Mouse (Mus musculus): ENCODE results near the gene Stox2.
"Not testable (repeated sequence)": the region's sequence is repeated elsewhere in the genome, so short reads cannot be mapped to it uniquely, and the experiment has no call there.

Gene Stox2

GRCm38 (mm10) chr8:47446312-47447046, at the start of gene Stox2:
Stox2 (minus strand) TSS chr8:47446362.
- no peak for DNase-seq

GRCm38 (mm10) chr8:47495428-47495827, 49.3 kb upstream of the Stox2 start:
- DNase-seq: no peak

GRCm38 (mm10) chr8:47494602-47495153, 48.5 kb upstream of the Stox2 start:
- no peak for DNase-seq

GRCm38 (mm10) chr8:47493106-47493505, 46.9 kb upstream of the Stox2 start:
- DNase-seq: no peak

GRCm38 (mm10) chr8:47487231-47487630, 41.1 kb upstream of the Stox2 start:
- DNase-seq: no peak

- DNase-seq: no peak
These were observed 36.4 kb upstream of the Stox2 start for GRCm38 (mm10) chr8:47482354-47483071.

GRCm38 (mm10) chr8:47480039-47480438, 33.9 kb upstream of the Stox2 start:
- peak; percentile 25 to 58 for DNase-seq

- DNase-seq: no peak
These were observed 15.5 kb upstream of the Stox2 start for GRCm38 (mm10) chr8:47461650-47462049.

- DNase-seq: no peak
These were observed 13.1 kb upstream of the Stox2 start for GRCm38 (mm10) chr8:47459216-47459749.

GRCm38 (mm10) chr8:47458591-47458990, 12.4 kb upstream of the Stox2 start:
- DNase-seq: no peak

- not testable (repeated sequence) for DNase-seq
These were observed 3.0 kb upstream of the Stox2 start for GRCm38 (mm10) chr8:47449211-47449610.

- no peak for DNase-seq
These were observed 6.9 kb downstream of the Stox2 start for GRCm38 (mm10) chr8:47439271-47439670.

- DNase-seq: no peak
These were observed 8.2 kb downstream of the Stox2 start for GRCm38 (mm10) chr8:47437976-47438375.

- DNase-seq: no peak
These were observed 10.3 kb downstream of the Stox2 start for GRCm38 (mm10) chr8:47435861-47436260.

GRCm38 (mm10) chr8:47435412-47435811, 10.8 kb downstream of the Stox2 start:
- no peak for DNase-seq

- peak; percentile 77 to 81 for DNase-seq
These were observed 14.9 kb downstream of the Stox2 start for GRCm38 (mm10) chr8:47431263-47431662.

GRCm38 (mm10) chr8:47414258-47414525, 32.0 kb downstream of the Stox2 start:
- DNase-seq: peak; percentile 47 to 50

GRCm38 (mm10) chr8:47413524-47414257, 32.5 kb downstream of the Stox2 start:
- DNase-seq: peak; percentile 73 to 82

- DNase-seq: peak; percentile 44 to 47
These were observed 33.3 kb downstream of the Stox2 start for GRCm38 (mm10) chr8:47412696-47413523.

- no peak for DNase-seq
These were observed 34.0 kb downstream of the Stox2 start for GRCm38 (mm10) chr8:47411994-47412695.

- no peak for DNase-seq
These were observed 34.8 kb downstream of the Stox2 start for GRCm38 (mm10) chr8:47411321-47411720.

GRCm38 (mm10) chr8:47409061-47409460, 37.1 kb downstream of the Stox2 start:
- no peak for DNase-seq
